Mouse (Mus musculus): Measurements from ENCODE around the gene Erv3. TPM values are rescaled to one million over a fixed set of nuclear protein-coding genes. Genes with fewer than 3 reads are reported as not detected.

Erv3 gene
- polyA plus RNA-seq, 1 experiment from 2014 or later: not detected

DNA sequence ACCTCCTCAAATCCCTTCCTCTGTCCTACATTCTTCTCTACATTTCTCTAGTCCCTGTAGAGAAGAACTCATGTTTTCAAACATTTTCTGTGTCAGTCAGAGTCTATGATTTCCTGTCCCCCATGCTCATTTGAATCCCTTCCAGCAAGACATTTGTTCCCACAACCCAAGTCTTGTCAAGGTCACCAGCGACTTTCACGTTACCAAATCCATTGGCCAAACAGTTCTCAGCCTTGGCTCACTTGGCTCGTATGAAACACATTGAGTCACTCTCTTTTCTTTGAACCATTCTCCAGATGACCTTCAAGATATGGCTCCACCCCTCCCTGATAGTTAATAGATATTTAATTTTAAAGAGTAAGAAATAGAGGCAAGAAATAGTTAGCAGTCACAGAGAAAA is 55.7 kb downstream of the Erv3 start:
- H3K27me3 ChIP-seq (replicated peaks; ENCODE audit: control insufficient read depth, insufficient read depth, low read length): no peaks in the 10 kb centered on the region
- no peak overlapping the region for H3K4me3 ChIP-seq (ENCODE audit: low read length)
- no peaks in the 10 kb centered on the region for H3K9me3 ChIP-seq (ENCODE audit: control insufficient read depth, low read length)
- H3K4me1 ChIP-seq (ENCODE audit: control insufficient read depth, insufficient read depth, low read length): 0 out of 2 replicates have a peak, but pooled peaks cover 2% of the 10 kb centered on the region
- H3K4me2 ChIP-seq (ENCODE audit: low read depth, low read length): no peak overlapping the region
- ATAC-seq: no peak
- no peaks in the 10 kb centered on the region for H3K36me3 ChIP-seq (ENCODE audit: control insufficient read depth, insufficient read depth, low read length)
- no peak overlapping the region for H3K27ac ChIP-seq (ENCODE audit: low read length)
- no peak overlapping the region for H3K9ac ChIP-seq (ENCODE audit: low read depth, low read length)
- 75% methylated on average over 3 of the region's 3 CpGs for WGBS

Other genes with a start within 250 kb of the Erv3 start
- 49.5 and 50.7 TPM in 2 replicates for gene Prnp, start 50.2 kb upstream of the Erv3 start, polyA plus RNA-seq (2015; fragmentation: Nextera tagmentation; extraction: Ambion mirVana)
- gene Prn, start 50.2 kb upstream of the Erv3 start, polyA plus RNA-seq (2015; fragmentation: Nextera tagmentation; extraction: Ambion mirVana): not detected in 2 replicates
- gene Prnd, start 91.1 kb upstream of the Erv3 start, polyA plus RNA-seq (2015; fragmentation: Nextera tagmentation; extraction: Ambion mirVana): 27.1 and 28.8 TPM in 2 replicates
- 8.2 and 9.0 TPM in 2 replicates for gene Rassf2, start 170.5 kb upstream of the Erv3 start, polyA plus RNA-seq (2015; fragmentation: Nextera tagmentation; extraction: Ambion mirVana)